Mouse (Mus musculus): ENCODE measurements around the gene Peg12. TPM values are rescaled to one million over a fixed set of nuclear protein-coding genes. Genes with fewer than 3 reads are reported as not detected.

Gene Peg12
- polyA plus RNA-seq, 1 experiment from 2014 or later = 44.7 TPM

DNA sequence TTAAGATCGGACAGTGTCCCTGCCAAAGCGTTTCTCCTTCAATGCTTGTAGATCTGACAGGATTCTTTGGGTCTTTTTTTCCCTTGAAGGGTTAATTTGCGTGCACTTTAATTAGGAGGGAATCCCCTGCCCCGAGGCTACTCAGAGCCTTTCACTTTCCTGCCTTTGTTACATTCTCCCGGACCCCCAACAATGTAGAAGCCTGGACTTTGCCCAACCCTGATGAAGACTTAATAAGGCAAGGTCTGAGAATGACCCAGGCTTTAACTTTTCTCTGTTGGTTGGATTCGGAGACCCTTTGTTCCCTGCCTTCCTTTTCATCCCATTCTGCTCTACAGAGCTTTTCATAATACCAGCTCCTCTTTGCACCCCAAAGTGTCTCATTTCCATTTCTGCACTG is 43.7 kb downstream of the Peg12 start:
- H3K27ac ChIP-seq = no peak overlapping the region
- peak overlapping the region; percentile 40 for H3K4me2 ChIP-seq (replicated peaks)
- no peak overlapping the region for H3K9ac ChIP-seq
- WGBS = 40% methylated on average over 6 of the region's 6 CpGs
- H3K27me3 ChIP-seq = 0 out of 2 replicates have a peak, but pooled peaks cover 3% of the 10 kb centered on the region
- no peak for ATAC-seq (ENCODE audit: insufficient number of reproducible peaks, insufficient read depth, low FRiP score, low TSS enrichment)
- no peaks in the 10 kb centered on the region for H3K36me3 ChIP-seq
- peak overlapping the region; percentile 69 for H3K4me3 ChIP-seq
- 0 out of 2 replicates have a peak, but pooled peaks cover 10% of the 10 kb centered on the region for H3K9me3 ChIP-seq
- H3K4me1 ChIP-seq = peaks cover 11% of the 10 kb centered on the region

DNA sequence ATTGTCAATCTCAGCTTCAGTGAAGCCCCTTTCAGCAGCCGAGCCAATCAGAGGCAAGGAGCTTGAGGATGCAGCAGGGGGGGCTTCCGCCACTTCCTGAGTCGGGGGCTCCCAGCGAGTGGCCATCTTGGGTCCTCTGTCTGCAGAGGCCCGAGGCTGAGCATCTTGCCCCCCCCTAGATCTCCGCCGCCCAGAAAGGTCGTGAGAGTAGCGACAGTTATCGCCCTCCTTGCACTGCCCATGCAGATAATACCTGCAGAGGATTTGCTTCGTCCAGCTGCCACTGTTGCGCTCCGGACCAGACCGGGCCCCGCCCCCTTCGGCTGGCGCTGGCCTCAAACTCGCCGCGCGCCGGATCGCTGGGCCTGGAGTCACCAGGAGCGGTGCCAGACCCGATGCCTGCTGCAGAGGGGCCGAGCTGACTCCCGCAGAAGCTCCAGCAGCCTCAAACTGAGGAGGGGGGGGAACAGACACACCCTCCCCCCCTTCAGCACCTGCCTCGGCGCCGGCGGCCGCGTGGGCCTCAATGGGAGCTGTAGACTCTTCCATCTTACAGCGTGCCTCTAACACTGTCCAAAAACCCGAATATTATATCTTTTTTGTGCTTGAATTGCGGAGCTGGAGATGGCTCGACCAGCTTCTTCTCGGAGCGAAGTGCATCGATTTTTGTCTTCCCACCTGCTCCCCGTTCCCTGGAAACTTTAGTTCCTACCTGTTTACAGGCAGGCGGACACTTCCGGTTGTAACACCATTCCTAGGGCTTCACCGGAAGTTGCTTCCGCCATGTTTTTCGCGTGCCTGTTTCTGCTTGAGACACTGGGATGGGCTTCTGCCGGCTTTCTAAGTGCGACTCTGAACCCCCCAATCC is 44.6 kb downstream of the Peg12 start, which contains the start of gene Mkrn3:
Gene Mkrn3 (minus strand): TSS at position 647 of the 868 bp plus-strand sequence.
- H3K27ac ChIP-seq = peak within 1 kb of the TSS; percentile 64
- H3K9me3 ChIP-seq = 0 out of 2 replicates have a peak, but pooled peaks cover 10% of the 10 kb centered on the region
- peak within 1 kb of the TSS; percentile 78 for H3K4me2 ChIP-seq (replicated peaks)
- 0 out of 2 replicates have a peak, but pooled peaks cover 3% of the 10 kb centered on the region for H3K27me3 ChIP-seq
- WGBS = 25% methylated on average over 47 of the region's 49 CpGs
- H3K4me1 ChIP-seq = peaks cover 11% of the 10 kb centered on the region
- peak within 1 kb of the TSS; percentile 77 for H3K9ac ChIP-seq
- peak; percentile 85 for ATAC-seq (ENCODE audit: insufficient number of reproducible peaks, insufficient read depth, low FRiP score, low TSS enrichment)
- no peaks in the 10 kb centered on the region for H3K36me3 ChIP-seq
- H3K4me3 ChIP-seq = peak within 1 kb of the TSS; percentile 69

DNA sequence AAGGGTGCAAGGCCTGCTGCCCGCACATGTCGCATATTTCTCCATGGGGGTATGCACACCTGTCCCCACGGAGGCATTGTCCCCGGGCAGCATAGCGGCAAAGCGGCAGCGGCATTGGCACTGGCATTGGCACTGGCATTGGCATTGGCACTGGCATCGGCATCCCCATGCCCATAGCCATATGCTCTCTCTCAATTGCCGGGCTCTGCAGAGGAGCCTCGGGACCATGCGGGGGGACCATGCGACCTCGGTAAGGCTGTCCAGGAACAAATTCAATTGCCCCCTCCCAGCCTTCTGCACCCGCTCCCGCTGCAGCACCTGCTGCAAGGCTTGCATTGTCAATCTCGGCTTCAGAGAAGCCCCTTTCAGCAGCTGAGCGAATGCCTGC is 45.2 kb downstream of the Peg12 start:
- H3K9me3 ChIP-seq = 0 out of 2 replicates have a peak, but pooled peaks cover 10% of the 10 kb centered on the region
- peak overlapping the region; percentile 77 for H3K9ac ChIP-seq
- peak overlapping the region; percentile 69 for H3K4me3 ChIP-seq
- no peaks in the 10 kb centered on the region for H3K36me3 ChIP-seq
- no peak; the same call in 1 of the 2 replicates for ATAC-seq (ENCODE audit: insufficient number of reproducible peaks, insufficient read depth, low FRiP score, low TSS enrichment)
- 49% methylated on average over 17 of the region's 17 CpGs for WGBS
- H3K27ac ChIP-seq = no peak overlapping the region
- peaks cover 11% of the 10 kb centered on the region for H3K4me1 ChIP-seq
- peak overlapping the region; percentile 78 for H3K4me2 ChIP-seq (replicated peaks)
- 0 out of 2 replicates have a peak, but pooled peaks cover under 1% of the 10 kb centered on the region for H3K27me3 ChIP-seq

DNA sequence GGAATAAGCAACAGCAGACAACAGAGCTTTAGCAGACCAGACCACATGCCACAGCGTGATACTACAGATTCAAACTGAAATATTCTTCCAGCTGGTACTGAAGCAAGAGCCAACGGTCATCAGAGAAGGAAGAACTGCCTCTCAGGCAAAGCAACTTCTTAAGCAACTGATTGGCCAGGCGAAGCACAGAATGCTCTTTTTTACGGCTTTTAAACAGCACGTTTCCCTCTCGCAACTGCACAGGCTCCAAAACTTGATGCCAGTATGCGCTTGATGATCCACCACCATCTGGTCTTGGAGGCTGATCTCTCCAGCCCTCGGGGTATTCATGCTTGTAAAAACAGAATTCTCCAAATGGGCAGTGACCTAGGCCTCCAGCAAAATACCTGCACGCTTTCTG is 46.0 kb downstream of the Peg12 start:
- Histone ChIP-seq H3K27me3 (no peaks in the 10 kb centered on the region), H3K27ac (no peak overlapping the region), H3K9ac (peak overlapping the region; percentile 77), H3K36me3 (no peaks in the 10 kb centered on the region), H3K4me2 (replicated peaks) (peak overlapping the region; percentile 78), H3K4me1 (peaks cover 11% of the 10 kb centered on the region), H3K4me3 (peak overlapping the region; percentile 69), H3K9me3 (0 out of 2 replicates have a peak, but pooled peaks cover 10% of the 10 kb centered on the region)
- 71% methylated on average over 9 of the region's 9 CpGs for WGBS
- ATAC-seq (ENCODE audit: insufficient number of reproducible peaks, insufficient read depth, low FRiP score, low TSS enrichment) = no peak

DNA sequence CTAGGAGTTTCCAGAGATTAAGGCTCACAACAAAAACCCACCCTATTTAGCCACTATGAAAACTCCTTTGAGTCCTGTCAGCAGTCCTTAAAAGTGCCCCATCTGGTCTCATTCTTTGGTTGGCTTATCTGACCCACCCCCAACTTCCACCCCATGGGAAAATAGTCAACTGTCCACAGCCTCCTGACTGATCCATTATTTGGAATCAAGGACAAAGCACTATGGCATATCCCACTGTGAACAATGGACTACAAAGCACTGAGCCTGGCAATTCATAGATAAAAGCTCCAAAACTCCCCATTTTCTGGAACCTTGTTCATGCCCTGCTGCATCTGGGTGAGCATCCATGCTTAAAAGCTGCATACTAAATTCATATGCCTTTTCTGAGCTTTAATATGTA is 48.1 kb downstream of the Peg12 start:
- no peak overlapping the region for H3K4me2 ChIP-seq (replicated peaks)

DNA sequence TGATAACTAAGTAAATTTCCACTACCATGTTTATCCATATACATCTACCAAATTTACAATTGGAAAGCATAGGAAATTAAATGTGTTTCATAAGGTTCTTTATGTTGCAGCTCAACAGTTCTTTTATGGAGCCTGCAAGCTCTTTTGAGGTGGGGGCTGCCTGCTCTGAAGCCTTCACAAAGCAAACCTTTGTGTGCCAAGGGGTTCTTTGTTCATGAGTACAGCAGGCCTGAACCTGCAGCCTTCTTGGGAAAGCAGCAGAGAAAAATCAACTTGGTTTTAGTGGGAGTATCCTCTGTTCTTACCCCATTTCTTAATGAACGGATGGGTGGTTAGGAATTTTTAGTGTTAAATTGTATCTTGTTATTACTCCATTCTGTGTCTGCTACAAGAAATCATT is 49.1 kb downstream of the Peg12 start:
- Histone ChIP-seq H3K36me3 (no peaks in the 10 kb centered on the region), H3K4me1 (peaks cover 11% of the 10 kb centered on the region), H3K27ac (no peak overlapping the region), H3K9me3 (0 out of 2 replicates have a peak, but pooled peaks cover 7% of the 10 kb centered on the region), H3K4me2 (replicated peaks) (no peak overlapping the region), H3K27me3 (no peaks in the 10 kb centered on the region), H3K4me3 (no peak overlapping the region), H3K9ac (no peak overlapping the region)
- WGBS = 66% methylated on average over 1 of the region's 1 CpGs
- ATAC-seq (ENCODE audit: insufficient number of reproducible peaks, insufficient read depth, low FRiP score, low TSS enrichment) = no peak

More for the DNA sequence above, 48.1 kb downstream of the Peg12 start:
- peaks cover 11% of the 10 kb centered on the region for H3K4me1 ChIP-seq
- H3K9ac ChIP-seq = no peak overlapping the region
- H3K27me3 ChIP-seq = no peaks in the 10 kb centered on the region
- H3K27ac ChIP-seq = no peak overlapping the region
- no peak overlapping the region for H3K4me3 ChIP-seq
- no peak for ATAC-seq (ENCODE audit: insufficient number of reproducible peaks, insufficient read depth, low FRiP score, low TSS enrichment)
- no peaks in the 10 kb centered on the region for H3K36me3 ChIP-seq
- 0 out of 2 replicates have a peak, but pooled peaks cover 7% of the 10 kb centered on the region for H3K9me3 ChIP-seq

Other genes with a start within 250 kb of the Peg12 start
- gene Ndn, start 117.9 kb downstream of the Peg12 start, polyA plus RNA-seq (2016; fragmentation: Nextera tagmentation; extraction: Ambion mirVana) = 120 and 139 TPM in 2 replicates
- gene Magel2, start 87.5 kb downstream of the Peg12 start, polyA plus RNA-seq (2016; fragmentation: Nextera tagmentation; extraction: Ambion mirVana) = 6.9 and 7.4 TPM in 2 replicates
- 9.7 and 11.3 TPM in 2 replicates for gene Mkrn3, start 44.4 kb downstream of the Peg12 start, polyA plus RNA-seq (2016; fragmentation: Nextera tagmentation; extraction: Ambion mirVana)